Mouse (Mus musculus) liver, adult 2 months (tissue): ENCODE data around the gene Ppp1r1a. TPM values are rescaled to one million over a fixed set of nuclear protein-coding genes. Genes with fewer than 3 reads are reported as not detected.

Source experiments
- DNase-seq: peaks from one replicate; pipeline ENCODE4 v3.0.0-alpha.2; 2011; ENCODE audit warnings: low read depth, low spot score; ENCODE audit errors: extremely low read depth
- H3K27ac ChIP-seq: fragments of 200-500 bp; replicated peaks from 2 replicates; pipeline ENCODE4 v1.5.1; 2012; ENCODE audit warnings: low read depth, mild to moderate bottlenecking, control low read depth, inconsistent platforms, low read length; ENCODE audit not compliant: insufficient read depth
- H3K27me3 ChIP-seq: fragments of 200-500 bp; 2 replicates; pipeline ENCODE4 v1.6.1; 2012; ENCODE audit warnings: mild to moderate bottlenecking, moderate library complexity, low read length, inconsistent platforms; ENCODE audit not compliant: control insufficient read depth, insufficient read depth
- H3K36me3 ChIP-seq: fragments of 200-500 bp; 2 replicates; pipeline ENCODE4 v1.6.1; 2012; ENCODE audit warnings: low read length, inconsistent platforms; ENCODE audit not compliant: control insufficient read depth, insufficient read depth
- H3K4me1 ChIP-seq: fragments of 200-500 bp; 2 replicates; pipeline ENCODE4 v1.6.1; 2011; ENCODE audit warnings: low read length; ENCODE audit not compliant: control insufficient read depth, insufficient read depth
- H3K4me3 ChIP-seq: fragments of 200-500 bp; 2 replicates; pipeline ENCODE4 v1.5.1; 2011; ENCODE audit warnings: low read depth, mild to moderate bottlenecking, control low read depth, low read length, moderate library complexity; ENCODE audit not compliant: insufficient read depth
- H3K79me2 ChIP-seq: fragments of 200-500 bp; 2 replicates; pipeline ENCODE4 v1.6.1; 2012; ENCODE audit warnings: inconsistent platforms, mild to moderate bottlenecking, low read length, moderate library complexity; ENCODE audit not compliant: control insufficient read depth, insufficient read depth
- H3K9ac ChIP-seq: fragments of 200-500 bp; 2 replicates; pipeline ENCODE4 v1.6.1; 2012; ENCODE audit warnings: low read depth, mild to moderate bottlenecking, control low read depth, inconsistent platforms, low read length
- CTCF ChIP-seq: fragments of 200-500 bp; IDR thresholded peaks from 2 replicates; pipeline ENCODE4 v1.5.1; 2011; ENCODE audit warnings: low read depth, low read length, control low read depth
- POLR2A ChIP-seq: fragments of 200-500 bp; IDR thresholded peaks from 2 replicates; pipeline ENCODE4 v1.6.1; 2011; ENCODE audit warnings: low read length, control low read depth; ENCODE audit not compliant: insufficient read depth; ENCODE audit errors: extremely low read depth
- WGBS: fragments of 180-500 bp; shearing (Covaris S2); methylation state at CpG from one replicate; pipeline ENCODE4 v1.1.7; 2018; 5-methylcytosine and 5-hydroxymethylcytosine counted together
- polyA plus RNA-seq: library from polyadenylated mRNA; depleted of rRNA; stranded (reverse); fragments of >200 nt; gene quantifications from 2 replicates; pipeline ENCODE4 v1.2.3, GENCODE M21; 2012
- total RNA-seq: library from RNA; depleted of rRNA; stranded (reverse); fragments of >200 nt; gene quantifications from 2 replicates; pipeline ENCODE4 v1.2.3, GENCODE M21; 2014

Gene Ppp1r1a
- total and polyA plus RNA-seq, 2 experiments, result 0.09 TPM; not detected in 1

DNA sequence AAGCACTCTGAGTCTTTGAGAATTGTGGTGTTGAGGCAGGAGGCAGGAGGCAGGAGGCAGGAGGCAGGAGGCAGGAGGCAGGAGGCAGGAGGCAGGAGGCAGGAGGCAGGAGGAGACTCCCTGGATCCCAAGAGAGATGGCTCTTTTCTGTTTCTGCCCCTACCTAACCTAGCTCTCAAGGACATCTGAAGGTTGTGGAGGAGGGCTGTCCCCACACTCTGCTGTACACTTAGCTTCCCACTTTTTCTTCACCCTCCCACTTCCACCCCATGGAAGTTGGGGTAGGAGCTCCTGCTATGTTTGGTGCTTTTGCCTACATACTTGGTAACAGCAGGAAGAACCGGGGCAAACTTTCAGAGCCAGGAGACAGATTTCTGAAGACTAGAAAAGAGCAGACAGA lies 2.0 kb downstream of the Ppp1r1a start:
- 70% methylated on average over 1 of the region's 1 CpGs for WGBS
- Histone ChIP-seq H3K27me3 (peaks cover 12% of the 10 kb centered on the region; the same call in 1 of the 2 replicates), H3K79me2 (no peaks in the 10 kb centered on the region), H3K36me3 (no peaks in the 10 kb centered on the region), H3K4me3 (no peak overlapping the region), H3K9ac (no peak overlapping the region), H3K27ac (no peak overlapping the region), H3K4me1 (no peaks in the 10 kb centered on the region)
- TF ChIP-seq CTCF (no peak), POLR2A (no peak)
- DNase-seq, result no peak

DNA sequence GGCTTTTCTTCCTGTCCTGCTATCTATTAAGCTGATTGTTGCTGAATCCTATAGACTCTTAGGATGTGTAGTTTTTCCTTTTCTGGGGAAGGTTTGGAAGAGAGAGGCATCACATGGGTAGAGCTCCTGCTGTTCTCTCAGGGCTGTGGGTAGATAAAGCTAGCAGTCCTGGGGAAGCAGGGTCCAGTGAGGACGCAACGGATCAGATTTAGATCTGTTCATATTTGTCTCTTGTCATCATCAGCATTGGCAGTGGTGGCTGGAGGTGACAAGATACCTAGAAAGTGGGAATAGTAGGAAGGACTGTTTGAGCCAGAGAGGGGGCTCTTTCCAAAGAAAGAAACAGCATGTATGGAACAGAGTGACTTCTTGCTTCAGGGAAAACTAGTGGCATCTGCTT lies 2.8 kb downstream of the Ppp1r1a start:
- no peak for TF ChIP-seq POLR2A
- TF ChIP-seq CTCF, result no peak
- no peak overlapping the region for H3K27ac ChIP-seq
- DNase-seq, result no peak
- peaks cover 12% of the 10 kb centered on the region; the same call in 1 of the 2 replicates for H3K27me3 ChIP-seq
- no peaks in the 10 kb centered on the region for H3K36me3 ChIP-seq
- WGBS, result 75% methylated on average over 2 of the region's 2 CpGs
- H3K9ac ChIP-seq, result no peak overlapping the region
- H3K4me3 ChIP-seq, result no peak overlapping the region
- H3K79me2 ChIP-seq, result no peaks in the 10 kb centered on the region
- no peaks in the 10 kb centered on the region for H3K4me1 ChIP-seq

DNA sequence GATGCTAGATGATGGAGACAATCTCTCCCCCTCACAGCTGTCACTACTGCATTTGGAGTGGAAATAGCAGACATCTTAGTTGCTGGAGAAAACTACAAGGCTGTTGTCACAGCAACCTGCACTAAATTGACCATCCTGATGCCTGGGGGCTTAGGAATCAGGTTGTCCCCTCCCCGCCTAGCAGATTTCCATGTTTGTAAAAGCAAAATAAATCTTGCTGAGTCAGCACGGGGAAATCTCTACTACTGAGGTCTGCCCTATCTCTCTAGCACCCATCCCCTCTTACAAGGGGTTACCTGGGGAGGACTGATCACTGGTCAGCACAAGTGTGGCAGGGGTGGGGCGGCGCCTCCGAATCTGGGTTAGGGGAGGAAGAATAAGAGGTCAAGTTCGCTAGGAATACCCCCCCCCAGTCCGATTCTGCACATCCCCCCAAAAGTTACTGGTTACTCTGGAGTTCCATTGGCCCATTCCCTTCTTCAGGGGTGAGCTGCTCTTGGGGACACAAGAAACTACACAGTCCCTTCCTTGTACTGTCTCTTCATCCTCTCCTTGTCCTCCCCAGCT lies 3.7 kb downstream of the Ppp1r1a start:
- Histone ChIP-seq H3K27ac (no peak overlapping the region), H3K4me1 (no peaks in the 10 kb centered on the region), H3K36me3 (no peaks in the 10 kb centered on the region), H3K27me3 (peaks cover 12% of the 10 kb centered on the region; the same call in 1 of the 2 replicates), H3K4me3 (no peak overlapping the region), H3K79me2 (no peaks in the 10 kb centered on the region), H3K9ac (no peak overlapping the region)
- TF ChIP-seq CTCF (no peak), POLR2A (no peak)
- WGBS, result 68% methylated on average over 7 of the region's 7 CpGs
- no peak for DNase-seq

DNA sequence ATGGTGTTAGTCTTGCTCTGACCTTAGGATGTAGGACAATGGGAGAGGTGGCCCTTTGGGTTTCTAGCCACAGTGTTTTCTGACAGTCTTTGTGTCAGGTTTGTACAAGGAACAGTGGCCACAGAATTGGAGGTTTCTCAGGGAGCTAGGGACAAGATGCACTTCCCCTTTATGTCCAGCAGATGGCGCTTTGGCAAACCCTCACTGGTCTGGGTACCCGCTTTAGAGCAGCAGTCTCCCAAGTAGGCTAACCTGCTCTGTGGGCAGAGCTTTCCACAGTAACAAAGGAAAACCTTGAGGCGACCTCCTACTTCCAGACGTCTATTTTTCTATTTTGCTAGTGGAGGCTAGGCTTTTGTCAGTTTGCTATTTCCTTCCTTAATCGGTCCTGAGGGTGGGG lies 7.4 kb downstream of the Ppp1r1a start:
- no peak overlapping the region for H3K27ac ChIP-seq
- H3K36me3 ChIP-seq, result no peaks in the 10 kb centered on the region
- H3K4me3 ChIP-seq, result no peak overlapping the region
- no peaks in the 10 kb centered on the region for H3K4me1 ChIP-seq
- WGBS, result 10% methylated on average over 5 of the region's 5 CpGs
- no peaks in the 10 kb centered on the region for H3K79me2 ChIP-seq
- peak; percentile 9 for DNase-seq
- H3K27me3 ChIP-seq, result no peaks in the 10 kb centered on the region
- TF ChIP-seq CTCF, result peak; percentile 86
- TF ChIP-seq POLR2A, result no peak
- no peak overlapping the region for H3K9ac ChIP-seq

DNA sequence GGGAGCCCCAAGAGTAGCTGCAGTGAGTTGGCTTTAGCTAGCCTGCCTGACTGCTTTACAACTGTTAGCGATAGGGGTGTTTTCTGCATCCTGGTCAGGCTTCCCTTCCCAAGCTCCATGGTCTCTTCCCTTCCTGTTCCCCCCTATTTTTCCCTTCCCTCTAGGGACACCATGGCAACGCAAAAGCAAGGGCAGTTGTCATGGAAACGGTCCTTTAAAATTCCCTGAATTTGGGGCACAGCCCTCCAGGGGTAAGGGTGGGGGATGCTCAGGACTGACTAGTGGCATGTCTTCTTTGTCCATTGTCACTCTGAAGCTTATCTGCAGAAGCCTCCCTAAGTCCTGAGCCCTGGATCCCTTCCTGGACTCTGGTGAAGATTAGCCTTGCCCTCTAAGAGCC lies 14.6 kb downstream of the Ppp1r1a start:
- DNase-seq, result no peak
- Histone ChIP-seq H3K9ac (no peak overlapping the region), H3K27me3 (no peaks in the 10 kb centered on the region), H3K4me3 (no peak overlapping the region), H3K79me2 (no peaks in the 10 kb centered on the region), H3K4me1 (no peaks in the 10 kb centered on the region), H3K27ac (no peak overlapping the region), H3K36me3 (no peaks in the 10 kb centered on the region)
- 71% methylated on average over 3 of the region's 3 CpGs for WGBS
- TF ChIP-seq CTCF (no peak), POLR2A (no peak)

DNA sequence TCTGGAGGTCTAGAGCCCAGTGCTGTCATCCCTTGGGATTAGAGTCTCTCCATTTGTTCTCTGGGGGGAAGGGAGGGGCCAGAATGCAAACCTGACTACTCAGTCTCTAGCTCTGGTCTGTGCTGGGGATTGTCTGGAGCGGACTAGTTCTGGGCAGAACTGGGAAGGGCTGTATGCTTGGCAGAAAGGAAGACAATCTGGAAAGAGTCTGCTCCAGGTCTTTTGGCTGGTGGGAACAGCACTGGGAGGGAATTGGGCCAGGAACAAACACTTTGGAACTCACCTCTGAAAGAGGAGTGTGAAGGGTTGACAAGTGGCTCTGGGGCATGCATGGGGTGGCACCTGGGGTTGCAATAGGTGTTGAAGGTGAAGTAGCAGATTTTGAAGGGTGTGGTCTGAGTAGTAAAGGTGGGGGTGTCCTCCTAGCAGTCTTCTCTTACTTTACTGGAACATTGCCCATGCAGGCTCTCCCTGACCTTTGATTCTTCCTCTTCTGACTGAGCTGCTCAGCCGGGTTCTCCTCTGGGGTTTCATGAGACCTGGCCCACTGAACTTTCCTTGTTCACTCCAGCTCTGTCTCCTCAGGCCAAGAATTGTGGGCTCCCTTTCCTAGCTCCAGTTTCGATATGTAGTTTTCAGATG lies 15.2 kb downstream of the Ppp1r1a start:
- no peak overlapping the region for H3K4me3 ChIP-seq
- H3K27ac ChIP-seq, result no peak overlapping the region
- no peak overlapping the region for H3K9ac ChIP-seq
- no peak for DNase-seq
- no peaks in the 10 kb centered on the region for H3K79me2 ChIP-seq
- no peak for TF ChIP-seq POLR2A
- no peaks in the 10 kb centered on the region for H3K27me3 ChIP-seq
- 57% methylated on average over 3 of the region's 3 CpGs for WGBS
- H3K36me3 ChIP-seq, result no peaks in the 10 kb centered on the region
- no peaks in the 10 kb centered on the region for H3K4me1 ChIP-seq
